Mouse (Mus musculus) CH12.LX (cell line): ENCODE measurements around the gene Kcnb1. TPM values are rescaled to one million over a fixed set of nuclear protein-coding genes. Genes with fewer than 3 reads are reported as not detected.

ENCODE experiments used
- DNase-seq: peaks from one replicate; pipeline ENCODE4 v3.0.0-alpha.2; 2013; ENCODE audit errors: extremely low read depth
- H3K27ac ChIP-seq: 2 replicates; pipeline ENCODE4 v1.5.1; 2012; ENCODE audit warnings: low read depth, mild to moderate bottlenecking, control low read depth, moderate library complexity; ENCODE audit not compliant: insufficient read depth
- H3K27me3 ChIP-seq: replicated peaks from 2 replicates; pipeline ENCODE3; 2012; ENCODE audit warnings: inconsistent platforms
- H3K36me3 ChIP-seq, 2 experiments: replicated peaks in 1 of 2; 2 replicates each; pipeline versions ENCODE3 to v1.6.1; 2012; ENCODE audit warnings: inconsistent platforms in 1 of 2, low read length in 1 of 2, mild to moderate bottlenecking in 1 of 2, mixed read lengths in 1 of 2, moderate library complexity in 1 of 2; ENCODE audit not compliant: control insufficient read depth in 1 of 2, insufficient read depth in 1 of 2
- H3K4me1 ChIP-seq, 2 experiments: 2 replicates each; pipeline ENCODE4 v1.6.1; 2012; ENCODE audit warnings: inconsistent platforms in 1 of 2, moderate library complexity in 1 of 2; ENCODE audit not compliant: insufficient read depth in 2 of 2, control insufficient read depth in 1 of 2
- H3K4me2 ChIP-seq: 2 replicates; pipeline ENCODE4 v1.6.1; 2012; ENCODE audit warnings: low read depth, mild to moderate bottlenecking, control low read depth; ENCODE audit not compliant: poor library complexity, insufficient read depth, severe bottlenecking
- H3K4me3 ChIP-seq, 3 experiments: fragments of 150-350 bp in 1 of 3; sonication (generic) in 1 of 3; replicated peaks in 1 of 3; 2 replicates each; pipeline versions ENCODE3 to v1.5.1; 2011 to 2012; ENCODE audit warnings: low read depth in 2 of 3, low read length in 2 of 3, mild to moderate bottlenecking in 2 of 3, moderate library complexity in 2 of 3, control low read depth in 1 of 3, improper control_type of control experiment in 1 of 3, inconsistent platforms in 1 of 3, mixed read lengths in 1 of 3; ENCODE audit not compliant: poor library complexity in 1 of 3
- H3K79me2 ChIP-seq: replicated peaks from 2 replicates; pipeline ENCODE4 v1.6.1; 2012; ENCODE audit warnings: mild to moderate bottlenecking, moderate library complexity; ENCODE audit not compliant: control insufficient read depth, poor library complexity, insufficient read depth, severe bottlenecking; ENCODE audit errors: extremely low read depth
- H3K9ac ChIP-seq: 2 replicates; pipeline ENCODE4 v1.6.1; 2012; ENCODE audit warnings: low read depth, mild to moderate bottlenecking, control low read depth, moderate library complexity; ENCODE audit not compliant: insufficient read depth
- H3K9me3 ChIP-seq: replicated peaks from 2 replicates; pipeline ENCODE3; 2012; ENCODE audit warnings: low read length, inconsistent platforms, mixed read lengths
- BHLHE40 ChIP-seq: IDR thresholded peaks from 2 replicates; pipeline ENCODE4 v1.6.1; 2011; ENCODE audit warnings: mild to moderate bottlenecking, low read depth, low read length, improper control_type of control experiment
- CHD1 ChIP-seq: IDR thresholded peaks from 2 replicates; pipeline ENCODE4 v1.6.1; 2012; ENCODE audit warnings: low read depth, low read length, improper control_type of control experiment, inconsistent platforms
- CHD2 ChIP-seq: IDR thresholded peaks from 2 replicates; pipeline ENCODE4 v1.6.1; 2011; ENCODE audit warnings: low read length, improper control_type of control experiment
- CTCF ChIP-seq, 2 experiments: IDR thresholded peaks in 1 of 2; conservative IDR thresholded peaks in 1 of 2; 2 replicates each; pipeline ENCODE4 v1.5.1; 2011 to 2012; ENCODE audit warnings: low read depth in 2 of 2, low read length in 2 of 2, improper control_type of control experiment in 1 of 2, inconsistent platforms in 1 of 2, mild to moderate bottlenecking in 1 of 2, moderate library complexity in 1 of 2
- E2F4 ChIP-seq: IDR thresholded peaks from 2 replicates; pipeline ENCODE4 v1.6.1; 2011; ENCODE audit warnings: low read depth, low read length, improper control_type of control experiment; ENCODE audit not compliant: insufficient replicate concordance
- ELF1 ChIP-seq: IDR thresholded peaks from 2 replicates; pipeline ENCODE4 v1.6.1; 2014; ENCODE audit warnings: low read depth, mild to moderate bottlenecking, inconsistent platforms, low read length, improper control_type of control experiment
- EP300 ChIP-seq: IDR thresholded peaks from 2 replicates; pipeline ENCODE4 v1.6.1; 2011; ENCODE audit warnings: low read length, improper control_type of control experiment
- ETS1 ChIP-seq: conservative IDR thresholded peaks from 2 replicates; pipeline ENCODE4 v1.6.1; 2012; ENCODE audit warnings: low read depth, mild to moderate bottlenecking, inconsistent platforms, low read length, improper control_type of control experiment, moderate library complexity
- JUN ChIP-seq: IDR thresholded peaks from 2 replicates; pipeline ENCODE4 v1.6.1; 2011; ENCODE audit warnings: low read depth, mild to moderate bottlenecking, low read length, improper control_type of control experiment, moderate library complexity; ENCODE audit not compliant: insufficient read depth
- JUND ChIP-seq: conservative IDR thresholded peaks from 2 replicates; pipeline ENCODE4 v1.6.1; 2011; ENCODE audit warnings: low read depth, low read length, improper control_type of control experiment
- KAT2A ChIP-seq: IDR thresholded peaks from 2 replicates; pipeline ENCODE4 v1.6.1; 2012; ENCODE audit warnings: low read length, improper control_type of control experiment, inconsistent platforms; ENCODE audit not compliant: insufficient replicate concordance
- MAZ ChIP-seq: IDR thresholded peaks from 2 replicates; pipeline ENCODE4 v1.6.1; 2012; ENCODE audit warnings: low read depth, mild to moderate bottlenecking, inconsistent platforms, low read length, improper control_type of control experiment, moderate library complexity
- MEF2A ChIP-seq: IDR thresholded peaks from 2 replicates; pipeline ENCODE4 v1.6.1; 2014; ENCODE audit warnings: low read depth, mild to moderate bottlenecking, inconsistent platforms, low read length, improper control_type of control experiment, borderline replicate concordance
- NELFE ChIP-seq: IDR thresholded peaks from 2 replicates; pipeline ENCODE4 v1.6.1; 2011; ENCODE audit warnings: low read depth, low read length, improper control_type of control experiment
- NRF1 ChIP-seq: IDR thresholded peaks from 2 replicates; pipeline ENCODE4 v1.6.1; 2014; ENCODE audit warnings: low read depth, mild to moderate bottlenecking, inconsistent platforms, low read length, improper control_type of control experiment, moderate library complexity
- POLR2A ChIP-seq: IDR thresholded peaks from 2 replicates; pipeline ENCODE4 v1.6.1; 2011; ENCODE audit warnings: low read depth, mild to moderate bottlenecking, improper control_type of control experiment, low read length
- POLR2AphosphoS2 ChIP-seq: IDR thresholded peaks from 2 replicates; pipeline ENCODE4 v1.6.1; 2011; ENCODE audit warnings: low read depth, low read length, improper control_type of control experiment
- TCF12 ChIP-seq: IDR thresholded peaks from 2 replicates; pipeline ENCODE4 v1.6.1; 2014; ENCODE audit warnings: low read depth, mild to moderate bottlenecking, inconsistent platforms, low read length, improper control_type of control experiment
- ZC3H11A ChIP-seq: IDR thresholded peaks from 2 replicates; pipeline ENCODE4 v1.6.1; 2012; ENCODE audit warnings: low read depth, mild to moderate bottlenecking, inconsistent platforms, low read length, improper control_type of control experiment
- ZKSCAN1 ChIP-seq: IDR thresholded peaks from 2 replicates; pipeline ENCODE4 v1.6.1; 2012; ENCODE audit warnings: low read depth, inconsistent platforms, low read length, improper control_type of control experiment, borderline replicate concordance
- ZMIZ1 ChIP-seq: IDR thresholded peaks from 2 replicates; pipeline ENCODE4 v1.6.1; 2012; ENCODE audit warnings: low read depth, mild to moderate bottlenecking, inconsistent platforms, low read length, improper control_type of control experiment
- dilution Hi-C: fragments of 300-500 bp; cut with MboI; formaldehyde crosslinking; loops from 2 replicates; pipeline ENCODE4 v1.14.3; 2020; ENCODE audit warnings: low sequenced_read_pairs; ENCODE audit not compliant: extremely low pct_unique_long_range_greater_than_20kb, extremely low pct_ligation_motif_present
- in situ Hi-C: fragments of 300-500 bp; cut with MboI; formaldehyde crosslinking; loops from 3 replicates; pipeline ENCODE4 v1.14.3; 2019; ENCODE audit warnings: low sequenced_read_pairs, low pct_ligation_motif_present, low pct_unique_long_range_greater_than_20kb, mixed read lengths
- polyA plus RNA-seq: library from polyadenylated mRNA; unstranded; fragments of >175 nt; gene quantifications from 2 replicates; pipeline ENCODE4 v1.2.1, GENCODE M21; 2012; ENCODE audit warnings: low read depth; ENCODE audit not compliant: insufficient read length
- total RNA-seq, 2 experiments: library from RNA; depleted of rRNA; stranded (reverse); fragments of 300-350 nt in 1 of 2; fragments of >200 nt in 1 of 2; gene quantifications; 2 replicates each; pipeline ENCODE4 v1.2.3; 2012 to 2014

Kcnb1 gene
- total and polyA plus RNA-seq, 3 experiments: 2.5 to 6.6 (median 5.1) TPM

DNA sequence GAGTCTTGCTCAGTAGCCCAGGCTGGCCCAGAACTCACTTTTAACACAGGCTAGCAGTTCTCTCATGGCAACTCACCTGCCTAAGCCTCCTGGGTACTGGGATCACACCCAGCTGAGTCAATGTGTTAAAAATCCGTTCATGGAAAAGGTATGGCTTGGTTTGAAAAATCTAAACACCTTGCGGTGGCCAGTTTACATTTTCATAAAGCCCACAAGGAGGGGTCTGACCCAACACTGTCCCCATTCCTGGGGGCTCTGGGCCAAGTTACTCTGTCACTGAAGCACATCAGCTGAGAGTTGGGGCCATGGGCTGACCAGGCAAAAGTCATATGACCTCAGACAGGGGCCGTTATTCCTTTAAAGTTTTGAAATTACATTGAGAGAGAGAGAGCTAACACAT is 109.6 kb downstream of the Kcnb1 start:
- H3K4me1 ChIP-seq: peaks cover 22 to 47% of the 10 kb centered on the region in 2 experiments
- TF ChIP-seq BHLHE40 (no peak), ETS1 (no peak), CHD2 (no peak), EP300 (no peak), NELFE (no peak), ELF1 (no peak), MEF2A (no peak), CTCF (conservative IDR thresholded peaks at IDR 0.05 in 1 of 2, IDR thresholded peaks at IDR 0.05 in 1 of 2; ENCODE audit: low read depth in 2 of 2, low read length in 2 of 2) (no peak), ZKSCAN1 (no peak), JUN (no peak), NRF1 (no peak), E2F4 (no peak), CHD1 (no peak), KAT2A (no peak), MAZ (no peak), JUND (no peak), POLR2AphosphoS2 (no peak), POLR2A (no peak)
- TF ChIP-seq, all 38 proteins: peak for 0
- Histone ChIP-seq H3K4me2 (no peak overlapping the region), H3K27me3 (peaks cover 15% of the 10 kb centered on the region), H3K36me3 (no peaks in the 10 kb centered on the region), H3K79me2 (no peaks in the 10 kb centered on the region), H3K4me3 (no peak overlapping the region), H3K9me3 (peaks cover 5% of the 10 kb centered on the region), H3K9ac (no peak overlapping the region), H3K27ac (no peak overlapping the region)
- in situ Hi-C loops: no loop called here
- dilution Hi-C loops: no loop called here
- DNase-seq: no peak

DNA sequence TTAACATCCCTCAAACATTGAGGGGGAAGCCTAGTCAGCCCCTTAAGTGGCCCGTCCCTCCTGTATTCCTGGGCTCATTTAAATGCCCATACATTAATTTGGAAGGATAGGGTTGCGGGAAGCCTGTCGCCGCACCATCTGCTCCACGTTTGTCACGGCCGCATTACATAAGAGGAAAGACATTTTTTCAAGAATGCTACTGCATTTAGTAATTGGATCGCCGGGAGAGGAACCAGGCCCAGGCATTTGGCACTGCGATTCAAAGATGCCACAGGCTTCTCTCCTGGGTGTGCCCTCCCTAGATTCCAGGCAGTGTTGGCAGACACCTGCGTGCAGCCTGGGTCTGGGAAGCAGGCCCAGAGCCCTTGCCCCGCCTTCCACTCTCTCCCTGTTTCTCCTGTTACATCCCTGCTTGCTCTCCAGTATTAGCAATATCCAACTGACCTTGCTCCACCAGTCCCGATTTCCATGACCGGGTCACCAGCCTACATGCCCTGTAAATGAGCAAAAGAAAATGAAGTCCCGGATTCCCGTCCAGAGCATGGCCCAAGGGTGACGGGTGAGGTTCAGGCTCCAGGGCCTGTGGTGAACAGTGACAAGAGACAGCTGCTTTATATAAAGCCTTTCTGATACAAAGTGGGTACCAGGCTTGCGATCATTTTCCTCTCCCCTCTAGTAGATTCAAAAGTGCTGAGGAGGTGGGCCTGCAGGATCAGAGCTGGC is 110.3 kb downstream of the Kcnb1 start:
- Histone ChIP-seq H3K36me3 (no peaks in the 10 kb centered on the region), H3K79me2 (no peaks in the 10 kb centered on the region), H3K4me3 (no peak overlapping the region), H3K4me1 (peaks cover 22 to 47% of the 10 kb centered on the region in 2 experiments), H3K27ac (no peak overlapping the region), H3K9ac (no peak overlapping the region), H3K27me3 (peaks cover 15% of the 10 kb centered on the region), H3K9me3 (peaks cover 5% of the 10 kb centered on the region), H3K4me2 (no peak overlapping the region)
- dilution Hi-C loops: no loop called here
- no peak for TF ChIP-seq ETS1
- TF ChIP-seq ZC3H11A: no peak
- TF ChIP-seq ZMIZ1: no peak
- no peak for TF ChIP-seq NRF1
- no peak for TF ChIP-seq TCF12
- DNase-seq: no peak
- in situ Hi-C loops: no loop called here
